Mouse (Mus musculus) myocyte (in vitro differentiated cells): Measurements from ENCODE around the gene Peg10.

Source experiments
- E2F4 ChIP-seq: IDR thresholded peaks from one replicate; pipeline ENCODE4 v1.6.1; 2011; ENCODE audit warnings: mild to moderate bottlenecking, control low read depth, moderate library complexity; ENCODE audit not compliant: insufficient read depth
- POLR2A ChIP-seq: IDR thresholded peaks from one replicate; pipeline ENCODE4 v1.6.1; 2011; ENCODE audit warnings: low read depth, mild to moderate bottlenecking, control low read depth, moderate library complexity; ENCODE audit not compliant: insufficient read length
- REST ChIP-seq: IDR thresholded peaks from one replicate; pipeline ENCODE4 v1.6.1; 2011; ENCODE audit warnings: mild to moderate bottlenecking, control low read depth, moderate library complexity; ENCODE audit not compliant: insufficient read depth, insufficient read length
- SRF ChIP-seq: IDR thresholded peaks from one replicate; pipeline ENCODE4 v1.6.1; 2011; ENCODE audit warnings: low read depth; ENCODE audit not compliant: control insufficient read depth, insufficient read length
- TCF12 ChIP-seq: IDR thresholded peaks from one replicate; pipeline ENCODE4 v1.6.1; 2011; ENCODE audit warnings: mild to moderate bottlenecking, control low read depth; ENCODE audit not compliant: poor library complexity, insufficient read depth, severe bottlenecking
- USF1 ChIP-seq: IDR thresholded peaks from one replicate; pipeline ENCODE4 v1.6.1; 2011; ENCODE audit warnings: low read depth, mild to moderate bottlenecking, control low read depth, moderate library complexity

GRCm38 (mm10) chr6:4722142-4722541 is 25.0 kb upstream of the Peg10 start:
- TF ChIP-seq USF1 (no peak), POLR2A (no peak), E2F4 (no peak), SRF (no peak), REST (no peak), TCF12 (no peak)
